In the genomic region with DNA sequence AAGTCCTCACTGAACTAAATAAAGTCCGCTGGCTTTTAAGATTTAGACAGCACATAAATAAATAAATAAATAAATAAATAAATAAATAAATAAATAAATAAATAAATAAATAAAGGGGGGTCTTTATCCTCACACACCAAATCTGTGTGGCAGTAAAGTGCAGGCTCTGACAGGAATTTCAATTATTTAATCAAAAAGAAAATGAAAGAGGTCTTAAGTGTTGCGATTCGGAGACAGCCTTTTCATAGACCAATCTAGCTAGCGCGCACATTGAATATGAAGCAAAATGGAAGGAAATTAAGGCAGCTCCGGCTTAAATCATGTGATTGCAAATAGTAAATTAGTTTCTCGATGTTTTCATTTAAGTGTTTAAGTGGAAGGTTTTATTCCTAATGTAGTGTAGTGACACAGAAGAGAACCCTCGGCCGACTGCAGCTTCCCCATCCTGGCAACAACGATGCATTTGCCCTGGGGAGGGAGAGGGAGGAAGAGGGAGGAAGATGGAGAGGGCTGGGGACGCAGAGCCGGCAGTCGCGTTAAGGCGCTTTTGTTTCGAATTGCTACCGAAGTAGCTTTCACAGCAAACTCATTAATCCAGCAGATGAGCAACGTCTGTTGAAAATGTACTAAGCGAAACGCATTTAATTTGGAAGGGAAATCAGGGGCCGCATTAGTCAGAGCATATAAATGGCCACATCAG, we compare ENCODE assay signal across 8 mouse cellular contexts. TPM values are rescaled to one million over a fixed set of nuclear protein-coding genes. Genes with fewer than 3 reads are reported as not detected.
DNase-seq lines count a peak whose midpoint lies in the region; ATAC-seq and TF ChIP-seq lines count a peak whose summit lies in the region.

No protein-coding gene starts in this region.

- no peaks in the 10 kb centered on the region for H3K9me3 ChIP-seq in kidney, postnatal 0 days (replicated peaks; ENCODE audit: low read length)
- H3K9me3 ChIP-seq in hindbrain, embryonic 11.5 days (ENCODE audit: control insufficient read depth, low read length), result no peaks in the 10 kb centered on the region
- H3K9me3 ChIP-seq in midbrain, embryonic 16.5 days (replicated peaks; ENCODE audit: control insufficient read depth, low read length, poor library complexity, severe bottlenecking), result no peaks in the 10 kb centered on the region

- DNase-seq in kidney, postnatal 0 days (ENCODE audit: low spot score), result peak; percentile 59
- DNase-seq in kidney, adult 18-20 months, result no peak
- peak; percentile 69 for DNase-seq in embryo, embryonic 10.5 days (ENCODE audit: low spot score)
- DNase-seq in hindbrain, embryonic 11.5 days (ENCODE audit: low spot score), result peak; percentile 67
- no peak for DNase-seq in spleen, postnatal 4 days (ENCODE audit: low spot score in 2 of 2)
- DNase-seq in urinary bladder, postnatal 14 days (ENCODE audit: low spot score), result no peak
- no peak for DNase-seq in layer of hippocampus, postnatal 14 days (ENCODE audit: low spot score in 2 of 2)

- no peak overlapping the region for H3K27ac ChIP-seq in kidney, postnatal 0 days
- H3K27ac ChIP-seq in hindbrain, embryonic 11.5 days (ENCODE audit: low read depth, low read length), result no peak overlapping the region
- no peak overlapping the region for H3K27ac ChIP-seq in midbrain, embryonic 16.5 days (ENCODE audit: low read length)

- peak overlapping the region; percentile 58 for H3K4me2 ChIP-seq in kidney, postnatal 0 days (ENCODE audit: low read length)
- peak overlapping the region; percentile 51 for H3K4me2 ChIP-seq in hindbrain, embryonic 11.5 days (replicated peaks; ENCODE audit: low read depth, low read length)
- peak overlapping the region; percentile 73 for H3K4me2 ChIP-seq in midbrain, embryonic 16.5 days (ENCODE audit: low read length)

- H3K4me1 ChIP-seq in kidney, postnatal 0 days (replicated peaks; ENCODE audit: insufficient read depth, low read length), result 0 out of 2 replicates have a peak, but pooled peaks cover 3% of the 10 kb centered on the region
- H3K4me1 ChIP-seq in hindbrain, embryonic 11.5 days (replicated peaks; ENCODE audit: control insufficient read depth, insufficient read depth, low read length), result no peaks in the 10 kb centered on the region; the same call in 1 of the 2 replicates
- H3K4me1 ChIP-seq in midbrain, embryonic 16.5 days (ENCODE audit: control insufficient read depth, insufficient read depth, low read length), result peaks cover 2% of the 10 kb centered on the region; the same call in 1 of the 2 replicates

- TF ChIP-seq CTCF in kidney, postnatal 0 days (IDR thresholded peaks at IDR 0.05; ENCODE audit: low read depth), result no peak

- WGBS in kidney, postnatal 0 days, result 8% methylated on average over 21 of the region's 21 CpGs
- 9% methylated on average over 21 of the region's 21 CpGs for WGBS in hindbrain, embryonic 11.5 days
- WGBS in midbrain, embryonic 16.5 days, result 3% methylated on average over 21 of the region's 21 CpGs

- ATAC-seq in kidney, postnatal 0 days (replicated peaks; ENCODE audit: low FRiP score, low read depth), result no peak
- peak; percentile 70 for ATAC-seq in hindbrain, embryonic 11.5 days (ENCODE audit: low FRiP score)
- peak; percentile 74; the same call in 1 of the 2 replicates for ATAC-seq in midbrain, embryonic 16.5 days

- H3K9ac ChIP-seq in kidney, postnatal 0 days (ENCODE audit: low read depth, low read length), result no peak overlapping the region
- H3K9ac ChIP-seq in hindbrain, embryonic 11.5 days (ENCODE audit: low read depth, low read length), result peak overlapping the region; percentile 34; the same call in 1 of the 2 replicates
- peak overlapping the region; percentile 50; the same call in 1 of the 2 replicates for H3K9ac ChIP-seq in midbrain, embryonic 16.5 days (ENCODE audit: low read depth, low read length)

- H3K36me3 ChIP-seq in kidney, postnatal 0 days (ENCODE audit: insufficient read depth, low read length), result no peaks in the 10 kb centered on the region
- H3K36me3 ChIP-seq in hindbrain, embryonic 11.5 days (ENCODE audit: control insufficient read depth, insufficient read depth, low read length), result no peaks in the 10 kb centered on the region
- H3K36me3 ChIP-seq in midbrain, embryonic 16.5 days (ENCODE audit: control insufficient read depth, insufficient read depth, low read length), result no peaks in the 10 kb centered on the region

- H3K4me3 ChIP-seq in kidney, postnatal 0 days (replicated peaks; ENCODE audit: low read depth, low read length), result peak overlapping the region; percentile 30
- peak overlapping the region; percentile 28 for H3K4me3 ChIP-seq in hindbrain, embryonic 11.5 days (ENCODE audit: low read depth, low read length)
- peak overlapping the region; percentile 39 for H3K4me3 ChIP-seq in midbrain, embryonic 16.5 days (ENCODE audit: low read depth, low read length)

- peaks cover 10% of the 10 kb centered on the region for H3K27me3 ChIP-seq in kidney, postnatal 0 days (ENCODE audit: insufficient read depth, low read length)
- H3K27me3 ChIP-seq in hindbrain, embryonic 11.5 days (ENCODE audit: control insufficient read depth, insufficient read depth, low read length), result peaks cover 17% of the 10 kb centered on the region
- no peaks in the 10 kb centered on the region; the same call in 1 of the 2 replicates for H3K27me3 ChIP-seq in midbrain, embryonic 16.5 days (ENCODE audit: control insufficient read depth, insufficient read depth, low read depth, low read length)

RNA-seq across cellular contexts. Expression of a gene that starts 15.3 kb away (rescaled TPM):
- not detected in 2 replicates for polyA plus RNA-seq in kidney, postnatal 0 days (2015; fragmentation: Nextera tagmentation; extraction: Ambion mirVana)
- not detected in 2 replicates for polyA plus RNA-seq in hindbrain, embryonic 11.5 days (2014; fragmentation: Nextera tagmentation; extraction: Ambion mirVana)
- polyA plus RNA-seq in midbrain, embryonic 16.5 days (2015; fragmentation: Nextera tagmentation; extraction: Ambion mirVana), result 1.8 and 2.5 TPM in 2 replicates
- total RNA-seq in layer of hippocampus, postnatal 14 days (2021), result not detected

RNA-seq across cellular contexts. Expression of a gene that starts 57.8 kb away (rescaled TPM):
- polyA plus RNA-seq in kidney, postnatal 0 days (2015; fragmentation: Nextera tagmentation; extraction: Ambion mirVana), result 1,937 and 2,022 TPM in 2 replicates
- polyA plus RNA-seq in hindbrain, embryonic 11.5 days (2014; fragmentation: Nextera tagmentation; extraction: Ambion mirVana), result 3,718 and 3,764 TPM in 2 replicates
- polyA plus RNA-seq in midbrain, embryonic 16.5 days (2015; fragmentation: Nextera tagmentation; extraction: Ambion mirVana), result 3,317 and 3,489 TPM in 2 replicates
- total RNA-seq in layer of hippocampus, postnatal 14 days (2021), result 1,000 to 10,000 TPM; 2,045 to 2,355 TPM

Comparison
In these comparisons a context has a peak if more than half of its experiments do, and no peak if none do; other contexts are left out.
1. DNase-seq: peak in kidney, postnatal 0 days (single experiment), embryo, embryonic 10.5 days (single experiment) and hindbrain, embryonic 11.5 days (single experiment); none in kidney, adult 18-20 months (single experiment), spleen, postnatal 4 days (0 of 2), urinary bladder, postnatal 14 days (single experiment) and layer of hippocampus, postnatal 14 days (0 of 2).
2. Peak in every context shown above with its lines, with median percentiles within 50 percentile points of each other: H3K4me2 ChIP-seq and H3K4me3 ChIP-seq.